Mouse (Mus musculus): ENCODE measurements around the gene Slc6a17.

The Slc6a17 gene

GRCm38 (mm10) chr3:107520931-107521330, 3.1 kb upstream of the Slc6a17 start:
- no peak for DNase-seq

GRCm38 (mm10) chr3:107516776-107517630, 815 bp downstream of the Slc6a17 start:
- peak; percentile 51 for DNase-seq

- no peak for DNase-seq
These were observed 1.8 kb downstream of the Slc6a17 start for GRCm38 (mm10) chr3:107515989-107516388.

DNA sequence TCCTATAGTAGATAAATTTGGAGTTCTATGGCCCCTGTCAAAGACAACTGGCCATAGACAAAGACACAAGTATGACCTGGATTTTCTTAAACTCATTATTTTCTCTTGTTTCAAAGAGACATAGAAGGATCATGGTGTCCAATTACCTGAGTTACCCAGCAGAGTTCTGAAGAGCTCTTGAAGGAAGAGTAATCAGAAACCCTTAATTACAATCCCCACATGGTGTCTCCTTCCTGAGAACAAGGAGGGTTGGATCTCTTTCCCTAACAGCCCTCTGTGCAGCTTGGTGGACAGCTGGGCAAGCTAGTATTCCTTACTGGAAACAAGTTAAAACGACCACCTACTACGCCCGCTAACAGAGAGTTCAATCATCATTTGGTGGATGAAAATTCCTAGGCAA, 6.4 kb downstream of the Slc6a17 start:
- no peak for DNase-seq

GRCm38 (mm10) chr3:107508696-107509095, 9.1 kb downstream of the Slc6a17 start:
- DNase-seq: no peak

DNA sequence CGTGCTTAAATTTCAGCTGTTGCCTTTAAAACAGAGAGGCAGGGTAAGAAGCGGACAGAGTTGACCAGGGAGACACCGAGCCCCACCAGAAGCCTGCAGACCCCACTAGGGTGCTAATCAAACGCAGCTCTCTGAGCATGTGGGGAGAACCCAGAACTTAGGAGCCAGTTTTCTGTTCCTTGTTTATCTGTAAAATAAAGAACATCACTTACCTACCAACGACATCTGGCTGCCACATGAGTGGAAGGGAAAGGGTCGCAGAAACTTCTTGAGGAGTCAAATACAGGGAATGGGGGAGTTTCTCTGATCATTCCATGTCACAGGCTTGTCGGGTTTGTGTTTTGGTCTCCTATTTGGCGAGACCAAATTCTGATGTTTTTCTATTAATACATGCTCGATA, 9.9 kb downstream of the Slc6a17 start:
- DNase-seq: no peak

DNA sequence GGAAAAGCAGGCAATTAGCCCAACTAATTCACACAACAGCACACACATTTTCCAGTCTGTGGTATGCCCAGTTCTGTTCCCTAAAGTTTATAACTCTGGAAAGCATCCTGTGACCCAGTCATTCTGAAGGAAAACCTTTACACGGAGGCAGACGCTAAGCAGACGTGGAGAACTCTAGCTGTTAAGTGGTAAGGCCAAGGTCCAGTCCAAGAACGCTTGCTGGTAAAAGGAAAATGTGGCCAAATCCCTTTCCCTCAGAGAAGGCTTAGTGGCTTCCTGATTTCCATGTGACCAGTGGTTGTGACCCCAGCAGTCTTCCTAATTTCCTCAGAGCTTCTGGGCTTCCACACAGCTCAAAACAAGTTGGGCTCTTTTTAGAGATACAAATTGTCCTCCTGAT, 11.3 kb downstream of the Slc6a17 start:
- DNase-seq: no peak

DNA sequence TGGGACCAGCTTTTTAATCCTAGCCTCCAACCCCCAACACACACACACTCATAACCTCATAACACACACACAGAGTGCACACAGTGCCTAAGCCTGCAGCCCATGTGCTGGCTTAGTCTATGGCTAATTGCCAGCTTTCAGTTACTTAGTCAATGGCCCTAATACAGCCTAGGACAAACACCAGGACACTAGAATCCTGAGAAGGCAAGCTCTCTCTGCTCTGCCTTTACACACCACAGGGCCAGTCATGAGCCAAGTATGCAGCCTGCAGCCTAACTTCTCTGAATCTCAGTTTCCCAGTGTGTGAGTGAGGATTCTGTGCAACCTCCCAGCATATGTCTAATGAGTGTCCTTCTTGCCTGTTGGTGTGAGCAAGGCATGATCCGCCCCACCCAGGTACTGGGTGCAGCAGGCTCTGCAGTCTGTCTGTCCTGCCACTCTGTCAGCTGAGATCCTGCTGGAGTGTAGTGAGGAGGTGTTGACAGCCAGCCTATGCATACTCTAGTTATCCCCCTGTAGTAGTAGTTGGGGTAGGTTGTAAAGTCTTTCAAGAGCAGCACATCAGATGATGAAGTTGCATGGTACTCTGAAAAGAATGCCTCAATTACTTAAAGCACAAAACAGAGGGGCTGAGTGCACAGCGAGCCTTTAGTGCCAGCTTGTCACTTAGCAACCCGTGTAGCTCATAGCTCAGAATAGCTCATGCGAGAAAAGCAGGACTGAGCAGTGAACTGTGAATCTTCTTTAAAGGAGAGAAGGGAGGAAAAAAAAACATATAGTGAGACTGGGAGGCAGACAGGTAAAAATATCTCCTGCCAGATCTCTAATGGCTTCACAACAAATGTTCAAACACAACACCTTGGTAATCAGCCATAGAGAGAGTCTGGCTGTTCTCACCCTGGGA, 12.1 kb downstream of the Slc6a17 start:
- DNase-seq: no peak

DNA sequence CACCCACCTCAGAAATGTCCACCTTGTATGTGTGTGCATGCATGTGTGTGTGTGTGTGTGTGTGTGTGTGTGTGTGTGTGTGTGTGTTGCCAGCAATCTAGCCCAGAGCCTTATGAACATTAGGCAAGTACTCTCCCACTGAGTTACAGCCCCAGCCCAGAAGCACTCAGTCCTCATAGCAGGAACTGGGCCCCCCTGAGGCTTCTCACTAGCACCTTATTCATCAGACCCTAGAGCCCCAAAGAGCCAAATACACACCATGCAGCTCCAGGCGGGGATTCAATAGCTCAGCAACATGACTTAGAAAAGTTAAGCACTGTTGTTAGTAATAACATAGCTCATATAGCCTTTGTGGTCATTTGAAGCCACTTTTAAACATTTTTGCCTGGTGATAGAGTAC, 13.3 kb downstream of the Slc6a17 start:
- DNase-seq: no peak

DNA sequence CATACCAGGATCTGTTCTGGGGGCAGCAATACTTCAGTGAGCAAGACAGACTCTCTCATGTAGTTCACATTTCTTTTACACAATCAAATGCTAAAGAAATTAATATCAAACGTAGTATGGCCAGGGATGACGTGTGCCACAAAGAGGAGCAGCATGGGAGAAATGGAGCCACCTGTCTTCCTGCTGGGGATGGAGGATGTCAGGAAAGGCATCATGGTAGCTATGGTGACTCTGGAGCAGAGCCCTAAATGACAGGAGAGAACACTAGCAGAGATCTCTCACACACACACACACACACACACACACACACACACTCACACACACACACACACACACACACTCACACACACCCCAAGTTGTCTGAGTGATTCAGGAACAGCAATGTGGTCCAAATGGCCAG, 14.1 kb downstream of the Slc6a17 start:
- DNase-seq: no peak

DNA sequence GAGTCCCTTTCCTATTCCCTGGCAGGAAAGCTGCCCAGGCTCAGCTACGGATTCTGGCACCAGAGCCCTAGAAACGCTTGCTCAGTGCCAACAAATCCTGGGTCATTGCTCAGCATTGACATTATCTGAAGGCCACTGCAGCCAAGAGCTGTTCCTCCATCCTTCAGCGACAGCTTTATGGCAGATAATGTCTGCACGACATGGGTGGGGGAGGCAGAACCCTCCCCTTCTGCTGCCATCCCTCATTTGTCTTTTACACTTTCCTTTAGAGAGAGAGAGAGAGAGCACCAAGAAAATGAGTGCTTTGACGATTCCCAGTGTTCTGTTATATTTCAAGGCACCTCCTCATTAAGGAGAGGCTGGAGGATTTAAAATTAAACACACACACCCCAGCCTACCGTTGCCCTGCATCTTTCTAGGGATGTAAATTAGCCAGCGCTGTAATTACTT, 16.1 kb downstream of the Slc6a17 start:
- DNase-seq: no peak

DNA sequence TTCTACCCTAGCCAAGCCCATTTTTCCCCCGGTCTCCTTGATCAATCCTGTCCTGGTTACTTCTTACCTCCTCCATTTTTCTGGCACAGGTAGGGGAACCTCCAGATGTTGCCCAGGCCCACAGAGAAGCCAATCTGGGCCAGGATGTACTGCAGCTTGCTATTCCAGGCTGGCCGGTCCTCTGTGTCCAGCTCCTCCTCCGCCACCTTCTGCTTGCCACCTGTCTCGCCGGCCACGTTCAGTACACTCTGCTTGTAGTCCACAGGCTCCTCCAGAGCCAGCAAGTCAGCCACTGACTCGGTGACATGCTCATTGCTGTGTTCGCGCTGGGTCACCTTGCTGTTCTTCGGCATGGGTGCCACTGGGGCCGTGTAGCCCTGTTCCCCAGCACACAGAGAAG, 17.5 kb downstream of the Slc6a17 start:
- DNase-seq: no peak

DNA sequence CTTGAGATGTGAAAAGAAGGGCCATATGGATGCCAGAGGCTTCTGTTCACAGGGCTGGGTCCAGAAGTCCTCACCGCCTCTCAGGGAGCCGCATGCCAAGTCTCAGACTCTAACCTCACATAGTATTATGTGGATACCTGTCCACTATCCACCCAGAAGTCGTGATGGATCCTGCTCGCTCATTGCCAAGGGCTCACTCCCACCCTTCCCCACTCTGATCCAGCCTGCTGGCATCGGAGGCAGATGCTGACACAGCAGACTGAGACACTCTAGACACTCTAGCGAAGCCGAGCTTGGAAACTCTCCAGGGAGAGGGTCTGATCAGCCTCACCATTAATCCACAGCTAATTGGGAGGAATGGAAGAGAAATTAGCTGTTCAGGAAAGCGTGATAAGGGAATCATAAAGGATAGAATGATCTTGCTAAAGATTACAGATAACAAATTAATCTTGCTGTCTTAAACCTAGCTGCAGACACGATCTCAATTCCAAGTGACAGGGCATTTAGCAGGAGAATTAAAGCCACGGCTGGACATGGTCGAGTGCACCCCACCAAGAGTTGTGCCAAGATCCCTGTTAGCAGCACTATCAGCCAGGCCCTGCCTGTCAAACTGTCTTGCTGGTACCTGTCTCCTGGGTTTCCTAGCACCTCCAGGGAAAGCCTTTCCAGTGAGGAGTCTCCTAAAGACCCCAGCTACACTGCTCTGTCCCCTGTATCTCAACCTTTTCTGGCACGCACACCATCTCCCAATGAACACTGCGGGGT, 21.6 kb downstream of the Slc6a17 start:
- no peak for DNase-seq

GRCm38 (mm10) chr3:107495524-107495923, 22.3 kb downstream of the Slc6a17 start:
- no peak for DNase-seq

DNA sequence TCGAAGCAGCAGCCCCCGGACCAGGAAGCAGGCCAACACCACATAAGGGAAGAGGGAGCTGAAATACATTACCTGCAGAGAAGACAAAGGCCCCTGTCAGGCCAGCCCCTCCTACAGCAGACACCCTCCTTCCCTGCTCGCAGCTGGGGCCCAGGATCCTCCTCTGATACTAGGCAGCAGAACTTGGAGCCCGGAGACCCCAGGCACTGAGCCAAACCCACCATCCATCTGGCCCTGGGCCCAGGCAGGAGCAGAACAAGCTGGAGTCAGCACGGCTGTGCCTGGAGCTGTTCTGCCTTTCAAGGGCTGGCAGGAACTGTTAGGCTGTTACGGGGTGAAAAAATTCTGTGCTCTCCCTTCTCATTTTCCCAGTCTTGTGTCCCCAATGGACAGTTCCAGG, 26.4 kb downstream of the Slc6a17 start:
- peak; percentile 90 for DNase-seq

- DNase-seq: no peak
These were observed 29.2 kb downstream of the Slc6a17 start for GRCm38 (mm10) chr3:107488637-107489036.

DNA sequence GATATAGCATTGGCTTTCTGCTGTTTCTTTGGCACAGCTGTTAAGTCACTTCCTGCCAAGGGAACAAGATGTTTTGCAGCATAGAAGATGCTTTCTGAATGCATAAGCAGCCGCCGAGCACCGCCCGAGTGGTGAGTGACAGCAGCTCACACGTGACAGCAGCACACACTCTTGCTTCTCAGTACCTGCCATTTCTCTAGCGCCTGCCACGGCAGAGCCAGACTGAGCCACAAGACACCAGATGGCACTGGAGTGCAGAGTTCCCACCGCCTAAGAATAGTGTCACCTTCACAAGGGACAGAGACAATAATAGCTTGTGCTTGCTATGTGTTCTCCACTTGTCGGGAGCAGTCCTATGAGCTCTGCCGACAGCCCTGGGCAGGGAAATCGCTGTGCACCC, 34.5 kb downstream of the Slc6a17 start:
- peak; percentile 43 for DNase-seq

DNA sequence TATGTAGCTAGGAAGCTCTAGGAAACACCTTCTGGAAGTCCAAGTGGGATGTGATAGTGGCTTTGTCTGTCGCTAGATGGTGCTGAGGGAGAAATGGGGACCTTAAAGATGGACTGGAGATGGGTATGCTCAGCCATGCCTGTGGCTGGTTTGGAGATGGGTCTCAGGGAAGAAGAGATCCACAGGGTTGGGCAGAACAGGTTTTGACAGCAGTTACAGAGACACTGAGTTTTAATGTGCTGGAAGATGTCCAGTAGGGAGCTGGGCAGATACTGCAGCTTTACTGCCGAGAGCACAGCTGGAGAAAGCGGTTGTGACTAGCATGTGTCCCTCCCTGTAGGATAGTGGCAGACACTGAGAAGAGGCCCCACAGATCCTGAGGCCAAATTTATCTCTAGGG, 37.2 kb downstream of the Slc6a17 start:
- no peak for DNase-seq

DNA sequence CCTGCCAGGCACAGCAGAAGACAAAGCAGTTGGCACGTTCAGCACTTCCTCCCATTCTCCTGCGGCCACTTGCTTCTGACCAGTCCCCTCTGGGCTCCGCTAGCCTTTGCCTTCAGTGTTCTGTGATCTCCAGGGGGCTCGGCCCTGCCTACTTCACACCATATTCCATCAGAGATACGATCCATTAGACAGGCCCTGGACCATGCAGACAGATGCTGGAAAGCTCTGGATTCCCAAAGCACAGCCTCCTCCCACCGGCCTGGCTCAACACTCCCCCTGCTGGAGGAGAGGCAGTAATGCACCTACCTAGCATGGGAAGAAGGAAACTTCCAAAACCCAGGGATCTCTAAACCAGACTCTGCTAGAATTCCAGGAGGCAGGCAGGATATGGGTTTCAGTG, 45.6 kb downstream of the Slc6a17 start:
- peak; percentile 33 for DNase-seq

- no peak for DNase-seq
These were observed 48.8 kb downstream of the Slc6a17 start for GRCm38 (mm10) chr3:107469059-107469458.

DNA sequence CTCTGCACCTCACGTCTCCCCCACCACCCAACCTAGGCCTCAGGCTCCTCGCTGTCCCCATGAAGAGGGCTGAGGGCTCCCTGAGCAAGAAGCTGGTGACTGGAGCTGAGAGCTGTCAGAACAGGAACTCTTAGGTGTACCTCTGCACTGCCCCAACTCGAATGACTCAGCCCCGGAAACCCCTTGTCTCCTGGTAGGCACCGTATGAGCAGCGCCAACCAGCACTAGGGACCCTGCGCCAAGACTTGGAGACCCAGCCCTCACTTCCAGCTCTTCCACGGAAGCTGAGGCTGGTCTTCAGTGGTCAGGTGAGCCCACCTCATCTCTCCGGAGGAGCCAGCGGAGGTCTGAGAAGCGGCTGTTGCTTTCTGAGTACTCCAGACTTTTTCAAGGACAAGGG, 49.7 kb downstream of the Slc6a17 start:
- no peak for DNase-seq

DNA sequence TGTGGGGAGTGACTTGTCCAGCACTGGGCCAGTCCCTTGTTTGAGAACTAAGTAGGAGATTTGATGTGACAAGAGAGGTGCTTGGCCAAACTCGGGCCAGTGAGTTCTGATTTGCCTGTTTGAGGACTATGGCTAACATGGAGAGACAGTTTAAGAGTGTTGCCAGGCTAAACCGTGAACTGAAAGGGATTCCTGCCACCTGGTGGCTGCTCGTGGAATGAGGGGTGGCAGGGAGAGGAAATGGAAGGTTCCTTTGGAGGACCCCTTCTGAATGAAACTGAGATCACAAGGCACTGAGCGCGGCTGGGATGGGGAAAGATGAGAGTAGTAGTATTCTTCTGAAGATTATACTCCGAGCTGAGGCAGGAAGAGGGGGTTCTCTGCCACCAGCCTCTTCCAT, 51.2 kb downstream of the Slc6a17 start:
- DNase-seq: peak; percentile 91

GRCm38 (mm10) chr3:107462160-107462559, 55.7 kb downstream of the Slc6a17 start:
- DNase-seq: peak; percentile 99
